Mouse (Mus musculus) thymus, postnatal 14 days (tissue): Measurements from ENCODE around the gene AI854703.

Source experiments
- DNase-seq: peaks from one replicate; pipeline ENCODE4 v3.0.0; 2021

AI854703 gene

GRCm38 (mm10) chr6:48665471-48665870 lies 38.9 kb downstream of the AI854703 start:
- no peak for DNase-seq

GRCm38 (mm10) chr6:48666159-48666586 lies 39.6 kb downstream of the AI854703 start:
- DNase-seq: no peak

- DNase-seq: no peak
Measured at GRCm38 (mm10) chr6:48668022-48668421, 41.5 kb downstream of the AI854703 start.

GRCm38 (mm10) chr6:48669446-48669969 lies 42.9 kb downstream of the AI854703 start:
- DNase-seq: no peak

GRCm38 (mm10) chr6:48674291-48675058 lies 47.9 kb downstream of the AI854703 start:
- peak; percentile 33 for DNase-seq

GRCm38 (mm10) chr6:48675400-48675930 lies 48.9 kb downstream of the AI854703 start:
- DNase-seq: peak; percentile 71

GRCm38 (mm10) chr6:48675931-48676859 lies 49.6 kb downstream of the AI854703 start, which contains the start of gene Gimap9:
Gene Gimap9 (plus strand): TSS chr6:48676129.
- DNase-seq: peak; percentile 92

GRCm38 (mm10) chr6:48676860-48677415 lies 50.4 kb downstream of the AI854703 start:
- no peak for DNase-seq

GRCm38 (mm10) chr6:48677492-48678345 lies 51.2 kb downstream of the AI854703 start:
- DNase-seq: no peak

- no peak for DNase-seq
Measured at GRCm38 (mm10) chr6:48678391-48678790, 51.8 kb downstream of the AI854703 start.

GRCm38 (mm10) chr6:48679701-48680100 lies 53.1 kb downstream of the AI854703 start:
- DNase-seq: no peak

- DNase-seq: no peak
Measured at GRCm38 (mm10) chr6:48680421-48680820, 53.9 kb downstream of the AI854703 start.

GRCm38 (mm10) chr6:48681472-48682090 lies 55.0 kb downstream of the AI854703 start:
- peak; percentile 53 for DNase-seq

- DNase-seq: no peak
Measured at GRCm38 (mm10) chr6:48682271-48682670, 55.7 kb downstream of the AI854703 start.
